Mouse (Mus musculus) heart, adult 2 months (tissue): ENCODE results near the gene Trappc3l. TPM values are rescaled to one million over a fixed set of nuclear protein-coding genes. Genes with fewer than 3 reads are reported as not detected.

ENCODE experiments used
- DNase-seq, 2 experiments: peaks; one replicate each; pipeline ENCODE4 v3.0.0; 2021
- H3K27ac ChIP-seq: fragments of 200-600 bp; 2 replicates; pipeline ENCODE4 v1.8.1; 2022
- H3K27me3 ChIP-seq: fragments of 200-500 bp; 2 replicates; pipeline ENCODE4 v1.6.1; 2012; ENCODE audit warnings: mild to moderate bottlenecking, low read length, inconsistent platforms, mixed read lengths; ENCODE audit not compliant: control insufficient read depth, insufficient read depth
- H3K36me3 ChIP-seq: fragments of 200-500 bp; 2 replicates; pipeline ENCODE4 v1.6.1; 2012; ENCODE audit warnings: low read length, inconsistent platforms; ENCODE audit not compliant: control insufficient read depth, insufficient read depth
- H3K4me1 ChIP-seq: fragments of 200-500 bp; 2 replicates; pipeline ENCODE4 v1.6.1; 2011; ENCODE audit warnings: low read length; ENCODE audit not compliant: control insufficient read depth, insufficient read depth
- H3K4me3 ChIP-seq: fragments of 200-600 bp; 2 replicates; pipeline ENCODE4 v1.8.1; 2022
- H3K79me2 ChIP-seq: fragments of 200-500 bp; replicated peaks from 2 replicates; pipeline ENCODE4 v1.6.1; 2012; ENCODE audit warnings: mild to moderate bottlenecking, inconsistent platforms, low read length, moderate library complexity, mixed read lengths; ENCODE audit not compliant: control insufficient read depth, insufficient read depth
- H3K9ac ChIP-seq: fragments of 200-500 bp; 2 replicates; pipeline ENCODE4 v1.6.1; 2012; ENCODE audit warnings: low read depth, mild to moderate bottlenecking, control low read depth, inconsistent platforms, low read length, mixed read lengths
- CTCF ChIP-seq: fragments of 200-600 bp; IDR thresholded peaks from 2 replicates; pipeline ENCODE4 v1.8.1; 2022; ENCODE audit warnings: antibody characterized with exemption, mild to moderate bottlenecking, moderate library complexity
- EP300 ChIP-seq: fragments of 200-500 bp; IDR thresholded peaks from 2 replicates; pipeline ENCODE4 v1.6.1; 2011; ENCODE audit warnings: low read depth, low read length, control low read depth; ENCODE audit not compliant: insufficient read depth
- POLR2A ChIP-seq: fragments of 200-500 bp; IDR thresholded peaks from 2 replicates; pipeline ENCODE4 v1.6.1; 2011; ENCODE audit warnings: mild to moderate bottlenecking, low read depth, low read length, control low read depth; ENCODE audit not compliant: insufficient read depth
- whole genome bisulfite sequencing: fragments of 180-500 bp; shearing (Covaris S2); methylation state at CpG from one replicate; pipeline ENCODE4 v1.1.7; 2018; 5-methylcytosine and 5-hydroxymethylcytosine counted together
- intact Hi-C: fragments of 180-260 bp; cut with DNase I; formaldehyde crosslinking; loops from one replicate; pipeline ENCODE4 v1.15.1; 2025
- polyA plus RNA-seq: library from polyadenylated mRNA; depleted of rRNA; stranded (reverse); fragments of >200 nt; gene quantifications from 2 replicates; pipeline ENCODE4 v1.2.3, GENCODE M21; 2012
- total RNA-seq, 2 experiments: library from RNA; stranded (reverse); gene quantifications; 2 replicates each; pipeline ENCODE4 v1.2.3; 2021

Gene Trappc3l
- total and polyA plus RNA-seq, 3 experiments = not detected

- peaks cover 9% of the 10 kb centered on the region for H3K36me3 ChIP-seq
- TF ChIP-seq CTCF = peak; percentile 36
- TF ChIP-seq EP300 = peak; percentile 75
- peak; percentile 50 for TF ChIP-seq POLR2A
- H3K27me3 ChIP-seq = no peaks in the 10 kb centered on the region
- under 1% methylated on average over 82 of the region's 82 CpGs for WGBS
- peak within 1 kb of the TSS; percentile 94 for H3K9ac ChIP-seq
- intact Hi-C loops = loop anchor here (1.0 to 2.0 kb wide), 2 partner anchors 69 to 264 kb away; partner anchors contain the start of gene Zup1
- H3K4me1 ChIP-seq = peaks cover 11% of the 10 kb centered on the region
- H3K79me2 ChIP-seq = peaks cover 8% of the 10 kb centered on the region
- DNase-seq = peak; percentile 98 to 99
- peak within 1 kb of the TSS; percentile 77 for H3K4me3 ChIP-seq
- H3K27ac ChIP-seq = peak within 1 kb of the TSS; percentile 89
Observed at GRCm38 (mm10) chr10:34019302-34020075, 17.9 kb upstream of the Trappc3l start, which contains the start of gene Rwdd1. Gene Rwdd1 (minus strand): TSS chr10:34019624.

GRCm38 (mm10) chr10:34030322-34030721, 7.1 kb upstream of the Trappc3l start:
- no peak for DNase-seq
- intact Hi-C loops = loop anchor here (10.0 kb wide), 1 partner anchor 384 kb away; the partner anchor contains the start of gene Nt5dc1
- 54% methylated on average over 5 of the region's 5 CpGs for WGBS
- Histone ChIP-seq H3K4me1 (peaks cover 1% of the 10 kb centered on the region; the same call in 1 of the 2 replicates), H3K27me3 (no peaks in the 10 kb centered on the region), H3K9ac (no peak overlapping the region), H3K4me3 (no peak overlapping the region), H3K36me3 (no peaks in the 10 kb centered on the region), H3K27ac (no peak overlapping the region), H3K79me2 (no peaks in the 10 kb centered on the region)
- no peak for TF ChIP-seq EP300
- no peak for TF ChIP-seq CTCF
- no peak for TF ChIP-seq POLR2A

- 17% methylated on average over 22 of the region's 22 CpGs for WGBS
- H3K9ac ChIP-seq = peak overlapping the region; percentile 46
- peaks cover 1% of the 10 kb centered on the region; the same call in 1 of the 2 replicates for H3K4me1 ChIP-seq
- DNase-seq = peak; percentile 76 to 77
- no peaks in the 10 kb centered on the region; the same call in 1 of the 2 replicates for H3K27me3 ChIP-seq
- intact Hi-C loops = loop anchor here (2.0 to 10.0 kb wide), 2 partner anchors 293 to 381 kb away; partner anchors contain the start of gene Nt5dc1
- H3K36me3 ChIP-seq = no peaks in the 10 kb centered on the region
- TF ChIP-seq CTCF (peak; percentile 72), EP300 (no peak), POLR2A (no peak)
- no peak overlapping the region; the same call in 1 of the 2 replicates for H3K4me3 ChIP-seq
- no peaks in the 10 kb centered on the region for H3K79me2 ChIP-seq
- no peak overlapping the region for H3K27ac ChIP-seq
Observed at GRCm38 (mm10) chr10:34033630-34034305, 3.6 kb upstream of the Trappc3l start.

- Histone ChIP-seq H3K79me2 (no peaks in the 10 kb centered on the region), H3K36me3 (no peaks in the 10 kb centered on the region), H3K27me3 (no peaks in the 10 kb centered on the region; the same call in 1 of the 2 replicates), H3K27ac (no peak overlapping the region), H3K4me1 (peaks cover 1% of the 10 kb centered on the region; the same call in 1 of the 2 replicates), H3K9ac (no peak overlapping the region), H3K4me3 (no peak overlapping the region)
- 17% methylated on average over 5 of the region's 5 CpGs for WGBS
- DNase-seq = no peak
- intact Hi-C loops = loop anchor here (1.0 to 10.0 kb wide), 4 partner anchors 14 to 378 kb away; partner anchors contain the start of genes Calhm5, Nt5dc1 and Tspyl1
- TF ChIP-seq POLR2A (no peak), EP300 (no peak), CTCF (peak; percentile 89)
Observed at GRCm38 (mm10) chr10:34036587-34036986, 810 bp upstream of the Trappc3l start.

GRCm38 (mm10) chr10:34044210-34044609, 6.8 kb downstream of the Trappc3l start, which contains the start of gene Calhm4:
Gene Calhm4 (minus strand): TSS chr10:34044310.
- DNase-seq = no peak
- intact Hi-C loops = no loop called here
- no peaks in the 10 kb centered on the region for H3K4me1 ChIP-seq
- H3K79me2 ChIP-seq = no peaks in the 10 kb centered on the region
- no peak for TF ChIP-seq EP300
- no peak for TF ChIP-seq POLR2A
- TF ChIP-seq CTCF = no peak
- H3K4me3 ChIP-seq = no peak within 1 kb of the TSS
- H3K27me3 ChIP-seq = no peaks in the 10 kb centered on the region
- WGBS = 73% methylated on average over 5 of the region's 5 CpGs
- H3K36me3 ChIP-seq = no peaks in the 10 kb centered on the region
- H3K9ac ChIP-seq = no peak within 1 kb of the TSS
- H3K27ac ChIP-seq = no peak within 1 kb of the TSS
